Comparison of ENCODE assay signal across 9 mouse cellular contexts in the genomic region with DNA sequence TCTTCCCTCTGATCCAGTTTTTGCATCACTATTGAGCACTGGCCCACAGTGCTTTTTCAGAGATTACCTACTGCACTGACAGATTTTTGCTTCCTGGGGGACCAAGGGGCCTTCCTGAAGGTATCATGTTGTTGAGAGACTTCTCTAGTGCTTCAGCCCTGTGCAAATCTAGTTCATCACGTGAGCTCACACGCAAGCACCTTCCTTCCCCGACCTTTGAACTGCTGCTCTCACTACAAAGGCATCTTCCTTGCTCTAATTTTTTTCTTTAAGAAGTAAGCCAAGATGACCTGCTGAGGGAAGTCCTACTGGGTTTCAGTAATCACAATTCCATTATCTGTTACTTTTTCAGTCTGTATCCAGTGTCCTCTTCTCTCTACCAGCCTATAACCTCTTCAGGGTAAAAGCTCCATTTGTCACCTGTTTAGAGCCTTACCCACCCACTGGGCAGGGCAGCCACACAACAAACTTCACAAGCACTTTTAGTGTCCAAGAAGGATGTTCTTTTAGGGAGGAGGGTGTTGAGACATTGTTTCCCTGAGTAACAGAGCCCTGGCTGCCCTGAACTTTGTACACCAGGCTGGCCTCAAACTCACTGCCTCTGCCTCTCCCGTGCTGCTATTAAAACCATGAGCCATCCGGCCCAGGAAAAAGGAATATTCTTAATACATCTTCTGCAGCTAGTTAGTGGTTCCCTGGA.
A peak's percentile ranks its signal among the peaks of the same experiment; 100 is the strongest.
DNase-seq lines count a peak whose midpoint lies in the region; ATAC-seq and TF ChIP-seq lines count a peak whose summit lies in the region.
"Had no signal": no experiment of that assay in that cellular context is flagged by ENCODE, and none has a peak within 500 bp of the region (broad histone marks: within the 10 kb centered on the region; RNA-seq: fewer than 3 reads in every experiment).

No protein-coding gene starts in this region.

- no peak overlapping the region for H3K9ac ChIP-seq in heart, embryonic 11.5 days (ENCODE audit: low read depth, low read length)
- no peak overlapping the region for H3K9ac ChIP-seq in liver, postnatal 0 days (replicated peaks)

- DNase-seq in heart, adult 11 months: peak; percentile 93
- peak; percentile 23 for DNase-seq in lung, postnatal 36 days
- DNase-seq in lung, postnatal 14 days: no peak
- peak; percentile 62 to 63 for DNase-seq in kidney, adult 8-10 months
- DNase-seq in liver, postnatal 0 days: no peak
- no peak for DNase-seq in spleen, postnatal 10 days (ENCODE audit: low spot score in 2 of 2)
- DNase-seq: cerebellum, postnatal 25 days had no signal

- H3K27me3 ChIP-seq in heart, embryonic 11.5 days (ENCODE audit: control insufficient read depth, insufficient read depth, low read length): no peaks in the 10 kb centered on the region
- no peaks in the 10 kb centered on the region for H3K27me3 ChIP-seq in liver, postnatal 0 days (ENCODE audit: insufficient read depth, low read length)

- H3K4me1 ChIP-seq in heart, embryonic 11.5 days (ENCODE audit: control insufficient read depth, insufficient read depth, low read length): peaks cover 80% of the 10 kb centered on the region
- H3K4me1 ChIP-seq in liver, postnatal 0 days (ENCODE audit: insufficient read depth): peaks cover 52% of the 10 kb centered on the region

- TF ChIP-seq CTCF in liver, postnatal 0 days (IDR thresholded peaks at IDR 0.05; ENCODE audit: low read depth): no peak

- no peak for TF ChIP-seq EP300 in liver, postnatal 0 days (IDR thresholded peaks at IDR 0.05; ENCODE audit: low read depth)

- H3K4me3 ChIP-seq in heart, embryonic 11.5 days (ENCODE audit: low read depth, low read length): no peak overlapping the region
- H3K4me3 ChIP-seq in liver, postnatal 0 days (ENCODE audit: low read depth, low read length): no peak overlapping the region

- no peaks in the 10 kb centered on the region for H3K9me3 ChIP-seq in heart, embryonic 11.5 days (replicated peaks; ENCODE audit: control insufficient read depth, low read length)
- H3K9me3 ChIP-seq in liver, postnatal 0 days (ENCODE audit: low read length): no peaks in the 10 kb centered on the region

- H3K4me2 ChIP-seq in heart, embryonic 11.5 days: no peak overlapping the region
- no peak overlapping the region for H3K4me2 ChIP-seq in liver, postnatal 0 days (ENCODE audit: low read depth, low read length)

- WGBS in heart, embryonic 11.5 days (ENCODE audit: insufficient replicate concordance): 50% methylated on average over 5 of the region's 5 CpGs
- WGBS in liver, postnatal 0 days (ENCODE audit: insufficient replicate concordance): 57% methylated on average over 5 of the region's 5 CpGs

- no peaks in the 10 kb centered on the region for H3K36me3 ChIP-seq in heart, embryonic 11.5 days (ENCODE audit: control insufficient read depth, insufficient read depth, low read length)
- no peaks in the 10 kb centered on the region for H3K36me3 ChIP-seq in liver, postnatal 0 days (replicated peaks; ENCODE audit: insufficient read depth, low read length)

- ATAC-seq in heart, embryonic 11.5 days (replicated peaks; ENCODE audit: insufficient number of reproducible peaks, low FRiP score, low TSS enrichment): no peak
- no peak for ATAC-seq in liver, postnatal 0 days
- ATAC-seq in megakaryocyte-erythroid progenitor cell, adult 5-6 weeks (replicated peaks; ENCODE audit: low FRiP score, low TSS enrichment, poor library complexity, severe bottlenecking): no peak

- H3K27ac ChIP-seq in heart, embryonic 11.5 days (ENCODE audit: low read depth, low read length): no peak overlapping the region; the same call in 1 of the 2 replicates
- H3K27ac ChIP-seq in liver, postnatal 0 days (ENCODE audit: low read depth): 0 out of 2 replicates have a peak overlapping the region, but pooled peaks have one; percentile 9

Comparison
In these comparisons a context has a peak if more than half of its experiments do, and no peak if none do; other contexts are left out.
1. DNase-seq: peak in heart, adult 11 months (single experiment), lung, postnatal 36 days (single experiment) and kidney, adult 8-10 months (2 of 2); none in lung, postnatal 14 days (single experiment), liver, postnatal 0 days (single experiment) and spleen, postnatal 10 days (0 of 2).